Mouse (Mus musculus): ENCODE measurements around the gene Layn.
A peak's percentile ranks its signal among the peaks of the same experiment; 100 is the strongest.

The Layn gene

GRCm38 (mm10) chr9:51076979-51077315 lies at the start of gene Layn:
TSS of gene Layn (minus strand) at chr9:51077094.
- DNase-seq (ENCODE audit: low spot score in 2 of 2), result peak in 1 of 2 experiments; percentile 21

GRCm38 (mm10) chr9:51114767-51115166 lies 37.9 kb upstream of the Layn start:
- DNase-seq (ENCODE audit: low spot score in 2 of 2), result no peak

GRCm38 (mm10) chr9:51105751-51106150 lies 28.9 kb upstream of the Layn start:
- no peak for DNase-seq (ENCODE audit: low spot score in 2 of 2)

- DNase-seq (ENCODE audit: low spot score in 2 of 2), result no peak
Observed at GRCm38 (mm10) chr9:51103808-51104514, 27.1 kb upstream of the Layn start.

GRCm38 (mm10) chr9:51102963-51103807 lies 26.3 kb upstream of the Layn start:
- no peak for DNase-seq (ENCODE audit: low spot score in 2 of 2)

- DNase-seq (ENCODE audit: low spot score in 2 of 2), result no peak
Observed at GRCm38 (mm10) chr9:51101756-51102425, 25.0 kb upstream of the Layn start, which contains the start of gene 4833427G06Rik. TSS of gene 4833427G06Rik (minus strand) at chr9:51102078.

GRCm38 (mm10) chr9:51096306-51096705 lies 19.4 kb upstream of the Layn start:
- DNase-seq (ENCODE audit: low spot score in 2 of 2), result no peak

- DNase-seq (ENCODE audit: low spot score in 2 of 2), result no peak
Observed at GRCm38 (mm10) chr9:51093697-51094096, 16.8 kb upstream of the Layn start.

- DNase-seq (ENCODE audit: low spot score in 2 of 2), result no peak
Observed at GRCm38 (mm10) chr9:51081614-51082013, 4.7 kb upstream of the Layn start.

GRCm38 (mm10) chr9:51076300-51076978 lies 455 bp downstream of the Layn start:
- DNase-seq (ENCODE audit: low spot score in 2 of 2), result no peak

GRCm38 (mm10) chr9:51075780-51076179 lies 1.1 kb downstream of the Layn start:
- DNase-seq (ENCODE audit: low spot score in 2 of 2), result no peak

- no peak for DNase-seq (ENCODE audit: low spot score in 2 of 2)
Observed at GRCm38 (mm10) chr9:51070801-51071200, 6.1 kb downstream of the Layn start.

GRCm38 (mm10) chr9:51068202-51068601 lies 8.7 kb downstream of the Layn start:
- DNase-seq (ENCODE audit: low spot score in 2 of 2), result no peak

GRCm38 (mm10) chr9:51060601-51061000 lies 16.3 kb downstream of the Layn start, which contains the start of gene Btg4:
TSS of gene Btg4 (plus strand) at chr9:51060901.
- no peak for DNase-seq (ENCODE audit: low spot score in 2 of 2)

- DNase-seq (ENCODE audit: low spot score in 2 of 2), result no peak
Observed at GRCm38 (mm10) chr9:51058951-51059521, 17.9 kb downstream of the Layn start.

GRCm38 (mm10) chr9:51056360-51057324 lies 20.3 kb downstream of the Layn start:
- DNase-seq (ENCODE audit: low spot score in 2 of 2), result no peak

- no peak for DNase-seq (ENCODE audit: low spot score in 2 of 2)
Observed at GRCm38 (mm10) chr9:51052180-51052579, 24.7 kb downstream of the Layn start.

- DNase-seq (ENCODE audit: low spot score in 2 of 2), result no peak
Observed at GRCm38 (mm10) chr9:51042136-51042535, 34.8 kb downstream of the Layn start.

- no peak for DNase-seq (ENCODE audit: low spot score in 2 of 2)
Observed at GRCm38 (mm10) chr9:51041491-51041980, 35.4 kb downstream of the Layn start.
